Mouse (Mus musculus): ENCODE measurements at regions not wholly inside any gene's neighbourhood (a gene's known extent, or its start where the extent isn't known, plus 50 kb on each side); places are given as distances from the start of the nearest gene placed in this dataset.

- DNase-seq (ENCODE audit: low read depth, low spot score), result no peak
These were observed 173.4 kb upstream of the Dph6 start for GRCm38 (mm10) chr2:114828192-114828591.

GRCm38 (mm10) chr2:114835694-114836093 lies 180.9 kb upstream of the Dph6 start:
- DNase-seq (ENCODE audit: low read depth, low spot score), result no peak

GRCm38 (mm10) chr2:114843696-114844388 lies 189.1 kb upstream of the Dph6 start:
- DNase-seq (ENCODE audit: low read depth, low spot score), result no peak

- DNase-seq (ENCODE audit: low read depth, low spot score), result no peak
These were observed 189.6 kb upstream of the Dph6 start for GRCm38 (mm10) chr2:114844389-114844771.

- no peak for DNase-seq (ENCODE audit: low read depth, low spot score)
These were observed 193.7 kb upstream of the Dph6 start for GRCm38 (mm10) chr2:114848439-114848838.

- no peak for DNase-seq (ENCODE audit: low read depth, low spot score)
These were observed 194.2 kb upstream of the Dph6 start for GRCm38 (mm10) chr2:114848914-114849313.

- DNase-seq (ENCODE audit: low read depth, low spot score), result peak; percentile 75
These were observed 199.2 kb upstream of the Dph6 start for GRCm38 (mm10) chr2:114853715-114854530.

GRCm38 (mm10) chr2:114872272-114872671 lies 217.5 kb upstream of the Dph6 start:
- peak; percentile 29 for DNase-seq (ENCODE audit: low read depth, low spot score)

- DNase-seq (ENCODE audit: low read depth, low spot score), result no peak
These were observed 218.3 kb upstream of the Dph6 start for GRCm38 (mm10) chr2:114873090-114873489.

GRCm38 (mm10) chr2:114879084-114879483 lies 224.3 kb upstream of the Dph6 start:
- no peak for DNase-seq (ENCODE audit: low read depth, low spot score)

GRCm38 (mm10) chr2:114879784-114880183 lies 225.0 kb upstream of the Dph6 start:
- no peak for DNase-seq (ENCODE audit: low read depth, low spot score)

GRCm38 (mm10) chr2:114885734-114886260 lies 231.0 kb upstream of the Dph6 start:
- no peak for DNase-seq (ENCODE audit: low read depth, low spot score)

- no peak for DNase-seq (ENCODE audit: low read depth, low spot score)
These were observed 244.0 kb upstream of the Dph6 start for GRCm38 (mm10) chr2:114898812-114899211.

GRCm38 (mm10) chr2:114911845-114912500 lies 257.2 kb upstream of the Dph6 start:
- no peak for DNase-seq (ENCODE audit: low read depth, low spot score)

GRCm38 (mm10) chr2:114915025-114915690 lies 260.4 kb upstream of the Dph6 start:
- DNase-seq (ENCODE audit: low read depth, low spot score), result no peak

GRCm38 (mm10) chr2:114918420-114919332 lies 263.9 kb upstream of the Dph6 start:
- DNase-seq (ENCODE audit: low read depth, low spot score), result no peak

GRCm38 (mm10) chr2:114923911-114924310 lies 269.1 kb upstream of the Dph6 start:
- no peak for DNase-seq (ENCODE audit: low read depth, low spot score)

- DNase-seq (ENCODE audit: low read depth, low spot score), result no peak
These were observed 280.7 kb upstream of the Dph6 start for GRCm38 (mm10) chr2:114935436-114935835.

GRCm38 (mm10) chr2:114938416-114939147 lies 283.8 kb upstream of the Dph6 start:
- DNase-seq (ENCODE audit: low read depth, low spot score), result no peak

GRCm38 (mm10) chr2:114966111-114966510 lies 311.3 kb upstream of the Dph6 start:
- DNase-seq (ENCODE audit: low read depth, low spot score), result no peak
